ENCODE assay signal across 20 mouse cellular contexts in the genomic region with DNA sequence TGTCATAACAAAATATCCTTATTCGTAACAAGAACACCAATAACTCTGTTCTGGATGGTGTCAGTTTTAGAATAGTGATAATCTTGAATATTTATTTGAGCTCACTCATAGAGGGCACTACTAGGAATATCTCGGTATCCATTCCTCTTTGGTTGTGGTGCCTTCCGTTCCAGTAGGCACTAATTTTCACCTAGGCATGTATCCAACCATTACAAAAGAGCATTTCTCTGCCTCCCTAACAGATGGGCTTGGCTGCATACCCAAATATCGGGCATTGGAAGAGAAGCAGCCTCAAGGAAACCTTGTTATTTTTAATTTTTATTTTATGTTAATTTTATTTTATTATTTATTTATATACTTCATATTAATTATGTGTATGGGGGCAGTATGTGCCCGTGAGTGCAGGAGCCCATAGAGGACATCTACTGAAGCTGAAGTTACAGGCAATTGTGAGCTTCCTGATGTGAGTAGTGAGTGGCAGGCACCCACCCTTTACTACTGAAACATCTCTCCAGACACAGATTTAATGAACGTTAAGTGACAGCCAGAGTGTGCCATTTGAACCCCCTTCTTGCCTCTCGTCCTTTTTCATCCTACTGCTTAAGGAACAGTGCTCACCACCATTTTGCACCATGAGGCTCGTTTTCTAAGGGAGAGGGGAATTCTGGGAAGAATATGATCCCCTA.
DNase-seq lines count a peak whose midpoint lies in the region; ATAC-seq and TF ChIP-seq lines count a peak whose summit lies in the region.
"Had no signal": no experiment of that assay in that cellular context is flagged by ENCODE, and none has a peak within 500 bp of the region (broad histone marks: within the 10 kb centered on the region; RNA-seq: fewer than 3 reads in every experiment).

No protein-coding gene starts in this region.

- DNase-seq in cerebellum, adult 8-10 months: no peak
- DNase-seq in adipocyte (ENCODE audit: low spot score): peak; percentile 54
- peak; percentile 45 to 61 for DNase-seq in layer of hippocampus, adult 2 months (ENCODE audit: low spot score in 2 of 2)
- no peak for DNase-seq in kidney, postnatal 14 days
- DNase-seq in testis, postnatal 14 days (ENCODE audit: low spot score): no peak
- DNase-seq: gastrocnemius, postnatal 36 days; heart, postnatal 10 days; kidney, adult 18-20 months; kidney, postnatal 25 days; lung, postnatal 14 days had no signal

- no peaks in the 10 kb centered on the region for H3K4me1 ChIP-seq in forebrain, embryonic 15.5 days
- no peaks in the 10 kb centered on the region for H3K4me1 ChIP-seq in forebrain, embryonic 12.5 days
- H3K4me1 ChIP-seq: embryonic facial prominence, embryonic 12.5 days; hindbrain, embryonic 12.5 days; limb, embryonic 13.5 days; megakaryocyte, embryonic 14.5 days; neural tube, embryonic 12.5 days; stomach, embryonic 15.5 days had no signal

- no peaks in the 10 kb centered on the region for H3K27me3 ChIP-seq in forebrain, embryonic 15.5 days
- H3K27me3 ChIP-seq in forebrain, embryonic 12.5 days: no peaks in the 10 kb centered on the region
- H3K27me3 ChIP-seq: embryonic facial prominence, embryonic 12.5 days; hindbrain, embryonic 12.5 days; limb, embryonic 13.5 days; megakaryocyte, embryonic 14.5 days; neural tube, embryonic 12.5 days; stomach, embryonic 15.5 days had no signal

- H3K4me2 ChIP-seq in forebrain, embryonic 15.5 days (replicated peaks): no peak overlapping the region
- no peak overlapping the region for H3K4me2 ChIP-seq in forebrain, embryonic 12.5 days
- H3K4me2 ChIP-seq: embryonic facial prominence, embryonic 12.5 days; hindbrain, embryonic 12.5 days; limb, embryonic 13.5 days; neural tube, embryonic 12.5 days; stomach, embryonic 15.5 days had no signal

- H3K36me3 ChIP-seq in forebrain, embryonic 15.5 days: no peaks in the 10 kb centered on the region
- H3K36me3 ChIP-seq in forebrain, embryonic 12.5 days (replicated peaks): no peaks in the 10 kb centered on the region
- H3K36me3 ChIP-seq: embryonic facial prominence, embryonic 12.5 days; hindbrain, embryonic 12.5 days; limb, embryonic 13.5 days; neural tube, embryonic 12.5 days; stomach, embryonic 15.5 days had no signal

- no peak overlapping the region for H3K4me3 ChIP-seq in forebrain, embryonic 15.5 days
- H3K4me3 ChIP-seq in forebrain, embryonic 12.5 days (replicated peaks): no peak overlapping the region
- H3K4me3 ChIP-seq in layer of hippocampus, adult 2 months: no peak overlapping the region
- H3K4me3 ChIP-seq: embryonic facial prominence, embryonic 12.5 days; hindbrain, embryonic 12.5 days; limb, embryonic 13.5 days; megakaryocyte, embryonic 14.5 days; neural tube, embryonic 12.5 days; stomach, embryonic 15.5 days had no signal

- H3K9me3 ChIP-seq in forebrain, embryonic 15.5 days: no peaks in the 10 kb centered on the region
- H3K9me3 ChIP-seq in forebrain, embryonic 12.5 days: no peaks in the 10 kb centered on the region
- H3K9me3 ChIP-seq: embryonic facial prominence, embryonic 12.5 days; hindbrain, embryonic 12.5 days; limb, embryonic 13.5 days; megakaryocyte, embryonic 14.5 days; neural tube, embryonic 12.5 days; stomach, embryonic 15.5 days had no signal

- H3K9ac ChIP-seq in forebrain, embryonic 15.5 days (replicated peaks): no peak overlapping the region
- H3K9ac ChIP-seq in forebrain, embryonic 12.5 days: no peak overlapping the region
- H3K9ac ChIP-seq: embryonic facial prominence, embryonic 12.5 days; hindbrain, embryonic 12.5 days; limb, embryonic 13.5 days; neural tube, embryonic 12.5 days; stomach, embryonic 15.5 days had no signal

- no peak overlapping the region for H3K27ac ChIP-seq in forebrain, embryonic 15.5 days (replicated peaks)
- no peak overlapping the region for H3K27ac ChIP-seq in forebrain, embryonic 12.5 days
- H3K27ac ChIP-seq in layer of hippocampus, adult 2 months: peak overlapping the region; percentile 29; the same call in 1 of the 2 replicates
- H3K27ac ChIP-seq: embryonic facial prominence, embryonic 12.5 days; hindbrain, embryonic 12.5 days; limb, embryonic 13.5 days; neural tube, embryonic 12.5 days; stomach, embryonic 15.5 days had no signal

- WGBS in forebrain, embryonic 15.5 days: 60% methylated on average over 8 of the region's 8 CpGs
- 87% methylated on average over 8 of the region's 8 CpGs for WGBS in forebrain, embryonic 12.5 days

- ATAC-seq in cerebellum, adult (ENCODE audit: insufficient number of reproducible peaks, low FRiP score, low TSS enrichment): peak; percentile 49; the same call in 1 of the 2 replicates
- peak; percentile 79 for ATAC-seq in forebrain, embryonic 15.5 days (replicated peaks)
- ATAC-seq in forebrain, embryonic 12.5 days (ENCODE audit: low FRiP score): no peak
- ATAC-seq: midbrain, embryonic 16.5 days had no signal

- TF ChIP-seq CTCF in layer of hippocampus, adult 2 months (conservative IDR thresholded peaks at IDR 0.05): no peak

Comparison
In these comparisons a context has a peak if more than half of its experiments do, and no peak if none do; other contexts are left out.
1. DNase-seq: peak in adipocyte (single experiment) and layer of hippocampus, adult 2 months (2 of 2); none in cerebellum, adult 8-10 months (single experiment), kidney, postnatal 14 days (single experiment) and testis, postnatal 14 days (single experiment).